Mouse (Mus musculus): ENCODE results near the gene Olfr960. TPM values are rescaled to one million over a fixed set of nuclear protein-coding genes. Genes with fewer than 3 reads are reported as not detected.
A peak's percentile ranks its signal among the peaks of the same experiment; 100 is the strongest.

Gene Olfr960
- polyA plus RNA-seq, 1 experiment from 2014 or later: not detected

GRCm38 (mm10) chr9:39611953-39612352 is 9.2 kb upstream of the Olfr960 start:
- Histone ChIP-seq H3K4me1 (ENCODE audit: control insufficient read depth, insufficient read depth, low read length) (no peaks in the 10 kb centered on the region), H3K36me3 (ENCODE audit: control insufficient read depth, insufficient read depth, low read length) (no peaks in the 10 kb centered on the region), H3K27me3 (ENCODE audit: control insufficient read depth, insufficient read depth, low read length) (no peaks in the 10 kb centered on the region), H3K4me3 (replicated peaks; ENCODE audit: low read depth, low read length) (no peak overlapping the region), H3K9me3 (ENCODE audit: control insufficient read depth, low read length) (no peaks in the 10 kb centered on the region), H3K4me2 (ENCODE audit: low read length) (no peak overlapping the region), H3K27ac (replicated peaks; ENCODE audit: low read depth, low read length) (no peak overlapping the region), H3K9ac (replicated peaks; ENCODE audit: low read length) (no peak overlapping the region)
- DNase-seq (peak; percentile 82), ATAC-seq (ENCODE audit: low FRiP score, low TSS enrichment) (peak; percentile 55; the same call in 1 of the 2 replicates)
- 54% methylated on average over 1 of the region's 1 CpGs for WGBS

- H3K4me2 ChIP-seq (ENCODE audit: low read length): no peak overlapping the region
- 93% methylated on average over 3 of the region's 3 CpGs for WGBS
- no peaks in the 10 kb centered on the region for H3K4me1 ChIP-seq (ENCODE audit: control insufficient read depth, insufficient read depth, low read length)
- H3K27ac ChIP-seq (replicated peaks; ENCODE audit: low read depth, low read length): no peak overlapping the region
- no peaks in the 10 kb centered on the region for H3K27me3 ChIP-seq (ENCODE audit: control insufficient read depth, insufficient read depth, low read length)
- ATAC-seq (ENCODE audit: low FRiP score, low TSS enrichment) (no peak), DNase-seq (no peak)
- no peaks in the 10 kb centered on the region for H3K9me3 ChIP-seq (ENCODE audit: control insufficient read depth, low read length)
- no peak overlapping the region for H3K9ac ChIP-seq (replicated peaks; ENCODE audit: low read length)
- no peaks in the 10 kb centered on the region for H3K36me3 ChIP-seq (ENCODE audit: control insufficient read depth, insufficient read depth, low read length)
- H3K4me3 ChIP-seq (replicated peaks; ENCODE audit: low read depth, low read length): no peak overlapping the region
Observed at GRCm38 (mm10) chr9:39623783-39624182, 2.6 kb downstream of the Olfr960 start.

- Histone ChIP-seq H3K4me1 (ENCODE audit: control insufficient read depth, insufficient read depth, low read length) (no peaks in the 10 kb centered on the region), H3K4me3 (replicated peaks; ENCODE audit: low read depth, low read length) (no peak overlapping the region), H3K4me2 (ENCODE audit: low read length) (no peak overlapping the region), H3K36me3 (ENCODE audit: control insufficient read depth, insufficient read depth, low read length) (no peaks in the 10 kb centered on the region), H3K9me3 (ENCODE audit: control insufficient read depth, low read length) (no peaks in the 10 kb centered on the region), H3K27ac (replicated peaks; ENCODE audit: low read depth, low read length) (no peak overlapping the region), H3K9ac (replicated peaks; ENCODE audit: low read length) (no peak overlapping the region), H3K27me3 (ENCODE audit: control insufficient read depth, insufficient read depth, low read length) (no peaks in the 10 kb centered on the region)
- ATAC-seq (ENCODE audit: low FRiP score, low TSS enrichment) (no peak), DNase-seq (no peak)
- 88% methylated on average over 2 of the region's 2 CpGs for WGBS
Observed at GRCm38 (mm10) chr9:39624711-39625110, 3.5 kb downstream of the Olfr960 start.

GRCm38 (mm10) chr9:39629069-39629468 is 7.9 kb downstream of the Olfr960 start:
- Histone ChIP-seq H3K27me3 (ENCODE audit: control insufficient read depth, insufficient read depth, low read length) (no peaks in the 10 kb centered on the region), H3K9ac (replicated peaks; ENCODE audit: low read length) (no peak overlapping the region), H3K4me3 (replicated peaks; ENCODE audit: low read depth, low read length) (no peak overlapping the region), H3K4me2 (ENCODE audit: low read length) (no peak overlapping the region), H3K27ac (replicated peaks; ENCODE audit: low read depth, low read length) (no peak overlapping the region), H3K4me1 (ENCODE audit: control insufficient read depth, insufficient read depth, low read length) (no peaks in the 10 kb centered on the region), H3K36me3 (ENCODE audit: control insufficient read depth, insufficient read depth, low read length) (no peaks in the 10 kb centered on the region), H3K9me3 (ENCODE audit: control insufficient read depth, low read length) (no peaks in the 10 kb centered on the region)
- ATAC-seq (ENCODE audit: low FRiP score, low TSS enrichment) (no peak), DNase-seq (no peak)
- 93% methylated on average over 2 of the region's 2 CpGs for WGBS

- Histone ChIP-seq H3K36me3 (ENCODE audit: control insufficient read depth, insufficient read depth, low read length) (no peaks in the 10 kb centered on the region), H3K9me3 (ENCODE audit: control insufficient read depth, low read length) (no peaks in the 10 kb centered on the region), H3K4me3 (replicated peaks; ENCODE audit: low read depth, low read length) (no peak overlapping the region), H3K9ac (replicated peaks; ENCODE audit: low read length) (no peak overlapping the region), H3K27me3 (ENCODE audit: control insufficient read depth, insufficient read depth, low read length) (no peaks in the 10 kb centered on the region), H3K4me2 (ENCODE audit: low read length) (no peak overlapping the region), H3K27ac (replicated peaks; ENCODE audit: low read depth, low read length) (peak overlapping the region; percentile 80), H3K4me1 (ENCODE audit: control insufficient read depth, insufficient read depth, low read length) (no peaks in the 10 kb centered on the region)
- ATAC-seq (ENCODE audit: low FRiP score, low TSS enrichment) (peak; percentile 62; the same call in 1 of the 2 replicates), DNase-seq (peak; percentile 76)
- 21% methylated on average over 4 of the region's 4 CpGs for WGBS
Observed at GRCm38 (mm10) chr9:39633913-39634594, 12.9 kb downstream of the Olfr960 start.

GRCm38 (mm10) chr9:39644785-39645184 is 23.6 kb downstream of the Olfr960 start, which contains the start of gene Olfr961:
Gene Olfr961, plus strand, starts transcription at chr9:39645085.
- DNase-seq: no peak
- no peak for ATAC-seq (ENCODE audit: low FRiP score, low TSS enrichment)
- no peak within 1 kb of the TSS for H3K9ac ChIP-seq (replicated peaks; ENCODE audit: low read length)
- H3K4me3 ChIP-seq (replicated peaks; ENCODE audit: low read depth, low read length): no peak within 1 kb of the TSS
- H3K27me3 ChIP-seq (ENCODE audit: control insufficient read depth, insufficient read depth, low read length): no peaks in the 10 kb centered on the region
- H3K4me2 ChIP-seq (ENCODE audit: low read length): no peak within 1 kb of the TSS
- H3K36me3 ChIP-seq (ENCODE audit: control insufficient read depth, insufficient read depth, low read length): no peaks in the 10 kb centered on the region
- H3K4me1 ChIP-seq (ENCODE audit: control insufficient read depth, insufficient read depth, low read length): no peaks in the 10 kb centered on the region
- no peak within 1 kb of the TSS for H3K27ac ChIP-seq (replicated peaks; ENCODE audit: low read depth, low read length)
- no peaks in the 10 kb centered on the region for H3K9me3 ChIP-seq (ENCODE audit: control insufficient read depth, low read length)

- H3K4me1 ChIP-seq (ENCODE audit: control insufficient read depth, insufficient read depth, low read length): no peaks in the 10 kb centered on the region
- no peak overlapping the region for H3K4me2 ChIP-seq (ENCODE audit: low read length)
- ATAC-seq (ENCODE audit: low FRiP score, low TSS enrichment): no peak
- no peak overlapping the region for H3K9ac ChIP-seq (replicated peaks; ENCODE audit: low read length)
- no peak for DNase-seq
- H3K4me3 ChIP-seq (replicated peaks; ENCODE audit: low read depth, low read length): no peak overlapping the region
- H3K9me3 ChIP-seq (ENCODE audit: control insufficient read depth, low read length): no peaks in the 10 kb centered on the region
- H3K27ac ChIP-seq (replicated peaks; ENCODE audit: low read depth, low read length): no peak overlapping the region
- H3K36me3 ChIP-seq (ENCODE audit: control insufficient read depth, insufficient read depth, low read length): no peaks in the 10 kb centered on the region
- no peaks in the 10 kb centered on the region for H3K27me3 ChIP-seq (ENCODE audit: control insufficient read depth, insufficient read depth, low read length)
- WGBS: 92% methylated on average over 4 of the region's 4 CpGs
Observed at GRCm38 (mm10) chr9:39647382-39647781, 26.2 kb downstream of the Olfr960 start.

- no peak overlapping the region for H3K9ac ChIP-seq (replicated peaks; ENCODE audit: low read length)
- H3K4me1 ChIP-seq (ENCODE audit: control insufficient read depth, insufficient read depth, low read length): no peaks in the 10 kb centered on the region
- H3K4me2 ChIP-seq (ENCODE audit: low read length): no peak overlapping the region
- 0 out of 2 replicates have a peak overlapping the region, but pooled peaks have one; percentile 52 for H3K27ac ChIP-seq (replicated peaks; ENCODE audit: low read depth, low read length)
- no peaks in the 10 kb centered on the region for H3K9me3 ChIP-seq (ENCODE audit: control insufficient read depth, low read length)
- no peak overlapping the region for H3K4me3 ChIP-seq (replicated peaks; ENCODE audit: low read depth, low read length)
- WGBS: 54% methylated on average over 6 of the region's 6 CpGs
- no peaks in the 10 kb centered on the region for H3K36me3 ChIP-seq (ENCODE audit: control insufficient read depth, insufficient read depth, low read length)
- no peak for ATAC-seq (ENCODE audit: low FRiP score, low TSS enrichment)
- H3K27me3 ChIP-seq (ENCODE audit: control insufficient read depth, insufficient read depth, low read length): no peaks in the 10 kb centered on the region
- DNase-seq: peak; percentile 70
Observed at GRCm38 (mm10) chr9:39654756-39655396, 33.7 kb downstream of the Olfr960 start.

- 92% methylated on average over 1 of the region's 1 CpGs for WGBS
- Histone ChIP-seq H3K27ac (replicated peaks; ENCODE audit: low read depth, low read length) (no peak within 1 kb of the TSS), H3K36me3 (ENCODE audit: control insufficient read depth, insufficient read depth, low read length) (no peaks in the 10 kb centered on the region)
Observed at GRCm38 (mm10) chr9:39666905-39667304, 45.7 kb downstream of the Olfr960 start, which contains the start of gene Olfr963. Gene Olfr963, plus strand, starts transcription at chr9:39667205.

More at GRCm38 (mm10) chr9:39666905-39667304, 45.7 kb downstream of the Olfr960 start, which contains the start of gene Olfr963:
- Histone ChIP-seq H3K9me3 (ENCODE audit: control insufficient read depth, low read length) (no peaks in the 10 kb centered on the region), H3K9ac (replicated peaks; ENCODE audit: low read length) (no peak within 1 kb of the TSS), H3K4me1 (ENCODE audit: control insufficient read depth, insufficient read depth, low read length) (no peaks in the 10 kb centered on the region), H3K27me3 (ENCODE audit: control insufficient read depth, insufficient read depth, low read length) (no peaks in the 10 kb centered on the region), H3K4me3 (replicated peaks; ENCODE audit: low read depth, low read length) (no peak within 1 kb of the TSS), H3K4me2 (ENCODE audit: low read length) (no peak within 1 kb of the TSS)
- ATAC-seq (ENCODE audit: low FRiP score, low TSS enrichment): no peak
- no peak for DNase-seq
